In the genomic region with DNA sequence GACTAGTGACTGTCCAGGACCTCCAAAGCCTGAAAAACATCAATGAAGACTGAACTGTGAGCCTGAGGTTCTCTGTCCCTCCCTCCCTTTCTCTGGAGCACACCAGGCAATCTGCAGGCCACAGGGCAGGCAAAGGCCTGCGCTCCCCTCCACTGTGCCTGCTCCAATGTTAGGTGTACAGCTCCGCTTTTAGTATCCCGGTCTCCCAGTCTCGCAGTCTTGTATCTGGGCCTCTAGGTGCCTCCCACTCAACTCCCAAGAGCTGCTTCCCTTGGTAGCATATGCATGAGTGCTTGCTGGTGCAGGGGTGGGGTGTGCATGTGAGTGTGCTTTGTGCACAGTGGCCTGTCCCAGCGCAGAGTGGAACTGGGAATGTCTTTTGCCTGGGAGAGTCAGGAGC, we compare ENCODE assay signal across 9 mouse cellular contexts.
DNase-seq lines count a peak whose midpoint lies in the region; ATAC-seq and TF ChIP-seq lines count a peak whose summit lies in the region.
"Had no signal": no experiment of that assay in that cellular context is flagged by ENCODE, and none has a peak within 500 bp of the region (broad histone marks: within the 10 kb centered on the region; RNA-seq: fewer than 3 reads in every experiment).

No protein-coding gene starts in this region.

- H3K9ac ChIP-seq in midbrain, postnatal 0 days (replicated peaks; ENCODE audit: low read length, poor library complexity, severe bottlenecking) = no peak overlapping the region
- no peak overlapping the region for H3K9ac ChIP-seq in intestine, embryonic 15.5 days
- H3K9ac ChIP-seq in stomach, embryonic 14.5 days (replicated peaks; ENCODE audit: low read depth, low read length) = no peak overlapping the region
- H3K9ac ChIP-seq: stomach, embryonic 15.5 days had no signal

- H3K36me3 ChIP-seq in midbrain, embryonic 10.5 days = no peaks in the 10 kb centered on the region
- no peaks in the 10 kb centered on the region for H3K36me3 ChIP-seq in midbrain, postnatal 0 days (ENCODE audit: insufficient read depth, low read length)
- H3K36me3 ChIP-seq in intestine, embryonic 15.5 days = no peaks in the 10 kb centered on the region
- H3K36me3 ChIP-seq in stomach, embryonic 14.5 days (ENCODE audit: control insufficient read depth, insufficient read depth, low read length) = no peaks in the 10 kb centered on the region
- H3K36me3 ChIP-seq: stomach, embryonic 15.5 days had no signal

- H3K4me1 ChIP-seq in midbrain, embryonic 10.5 days = peaks cover 26% of the 10 kb centered on the region
- H3K4me1 ChIP-seq in midbrain, postnatal 0 days (ENCODE audit: insufficient read depth, low read length) = no peaks in the 10 kb centered on the region
- no peaks in the 10 kb centered on the region for H3K4me1 ChIP-seq in intestine, embryonic 15.5 days (replicated peaks)
- H3K4me1 ChIP-seq in stomach, embryonic 14.5 days (ENCODE audit: control insufficient read depth, insufficient read depth, low read length) = 0 out of 2 replicates have a peak, but pooled peaks cover 3% of the 10 kb centered on the region

- 39% methylated on average over 5 of the region's 5 CpGs for WGBS in midbrain, embryonic 10.5 days
- 66% methylated on average over 5 of the region's 5 CpGs for WGBS in midbrain, postnatal 0 days
- WGBS in intestine, embryonic 15.5 days = 57% methylated on average over 5 of the region's 5 CpGs
- WGBS in stomach, embryonic 14.5 days = 54% methylated on average over 5 of the region's 5 CpGs

- H3K4me2 ChIP-seq in midbrain, postnatal 0 days (ENCODE audit: low read depth, low read length, poor library complexity, severe bottlenecking) = no peak overlapping the region
- no peak overlapping the region for H3K4me2 ChIP-seq in intestine, embryonic 15.5 days (replicated peaks)
- H3K4me2 ChIP-seq in stomach, embryonic 14.5 days (replicated peaks; ENCODE audit: low read depth, low read length) = no peak overlapping the region

- no peak for ATAC-seq in midbrain, postnatal 0 days (ENCODE audit: low FRiP score)
- ATAC-seq in intestine, embryonic 15.5 days = peak; percentile 53
- ATAC-seq in stomach, embryonic 14.5 days (ENCODE audit: insufficient number of reproducible peaks, insufficient read depth, low FRiP score, low read depth) = peak; percentile 53; the same call in 1 of the 2 replicates

- peaks cover 98% of the 10 kb centered on the region for H3K27me3 ChIP-seq in midbrain, embryonic 10.5 days (ENCODE audit: low read depth, poor library complexity, severe bottlenecking)
- H3K27me3 ChIP-seq in midbrain, postnatal 0 days (ENCODE audit: insufficient read depth, low read length) = peaks cover 40% of the 10 kb centered on the region
- H3K27me3 ChIP-seq in intestine, embryonic 15.5 days (replicated peaks) = peaks cover 6% of the 10 kb centered on the region
- no peaks in the 10 kb centered on the region for H3K27me3 ChIP-seq in stomach, embryonic 14.5 days (ENCODE audit: control insufficient read depth, insufficient read depth, low read length)

- TF ChIP-seq CTCF in midbrain, postnatal 0 days (IDR thresholded peaks at IDR 0.05) = no peak

- no peak overlapping the region for H3K4me3 ChIP-seq in midbrain, embryonic 10.5 days
- H3K4me3 ChIP-seq in midbrain, postnatal 0 days (ENCODE audit: low read depth, low read length) = no peak overlapping the region
- no peak overlapping the region for H3K4me3 ChIP-seq in intestine, embryonic 15.5 days (replicated peaks)
- H3K4me3 ChIP-seq in stomach, embryonic 14.5 days (ENCODE audit: low read depth, low read length) = no peak overlapping the region

- H3K27ac ChIP-seq in midbrain, embryonic 10.5 days (replicated peaks) = peak overlapping the region; percentile 76; the same call in 1 of the 2 replicates
- no peak overlapping the region for H3K27ac ChIP-seq in midbrain, postnatal 0 days (ENCODE audit: low read depth, low read length)
- no peak overlapping the region for H3K27ac ChIP-seq in intestine, embryonic 15.5 days
- no peak overlapping the region for H3K27ac ChIP-seq in stomach, embryonic 14.5 days (ENCODE audit: low read length)
- H3K27ac ChIP-seq: stomach, embryonic 15.5 days had no signal

- H3K9me3 ChIP-seq in midbrain, embryonic 10.5 days (replicated peaks) = no peaks in the 10 kb centered on the region
- H3K9me3 ChIP-seq in midbrain, postnatal 0 days (ENCODE audit: low read length) = no peaks in the 10 kb centered on the region
- no peaks in the 10 kb centered on the region for H3K9me3 ChIP-seq in intestine, embryonic 15.5 days
- H3K9me3 ChIP-seq in stomach, embryonic 14.5 days (ENCODE audit: control insufficient read depth, low read depth, low read length) = no peaks in the 10 kb centered on the region
- H3K9me3 ChIP-seq: stomach, embryonic 15.5 days had no signal

- peak; percentile 10 to 34 for DNase-seq in frontal cortex, postnatal 36 days (ENCODE audit: low spot score in 2 of 2)
- no peak for DNase-seq in frontal cortex, postnatal 14 days (ENCODE audit: low spot score in 2 of 2)
- DNase-seq in midbrain, embryonic 10.5 days (ENCODE audit: low spot score) = no peak
- no peak for DNase-seq in midbrain, postnatal 0 days (ENCODE audit: low spot score)
- no peak for DNase-seq in urinary bladder, postnatal 14 days (ENCODE audit: low spot score)
- DNase-seq in MN1 (ENCODE audit: low spot score) = no peak

Comparison
In these comparisons a context has a peak if more than half of its experiments do, and no peak if none do; other contexts are left out.
1. DNase-seq: peak in frontal cortex, postnatal 36 days (2 of 2); none in frontal cortex, postnatal 14 days (0 of 2), midbrain, embryonic 10.5 days (single experiment), midbrain, postnatal 0 days (single experiment), urinary bladder, postnatal 14 days (single experiment) and MN1 (single experiment).